In the genomic region with DNA sequence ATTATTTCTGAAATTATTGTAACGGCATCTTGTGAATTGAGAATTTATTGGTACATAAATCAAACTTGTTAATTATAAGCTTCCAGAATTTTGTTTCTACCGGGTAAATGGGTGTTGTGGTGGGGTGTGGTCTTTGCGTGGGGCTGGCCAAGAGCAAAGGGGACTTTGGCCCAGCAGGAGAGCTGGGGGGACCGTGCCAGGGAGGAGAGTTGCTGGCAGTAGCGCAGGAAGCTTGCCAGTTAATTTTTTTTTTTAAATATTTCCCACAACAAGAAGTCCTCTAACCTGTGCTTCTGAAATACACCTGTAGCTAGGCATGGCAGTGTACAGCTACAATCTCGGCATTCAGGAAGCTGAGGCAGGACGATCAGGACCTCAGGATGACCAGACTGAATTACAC, we compare ENCODE assay signal across 22 mouse cellular contexts. TPM values are rescaled to one million over a fixed set of nuclear protein-coding genes. Genes with fewer than 3 reads are reported as not detected.
DNase-seq lines count a peak whose midpoint lies in the region; ATAC-seq and TF ChIP-seq lines count a peak whose summit lies in the region.
"Had no signal": no experiment of that assay in that cellular context is flagged by ENCODE, and none has a peak within 500 bp of the region (broad histone marks: within the 10 kb centered on the region; RNA-seq: fewer than 3 reads in every experiment).

No protein-coding gene starts in this region.

- no peaks in the 10 kb centered on the region for H3K79me2 ChIP-seq in heart, adult 2 months (replicated peaks; ENCODE audit: control insufficient read depth, insufficient read depth, low read length)

- no peaks in the 10 kb centered on the region for H3K27me3 ChIP-seq in heart, adult 2 months (ENCODE audit: control insufficient read depth, insufficient read depth, low read length)
- no peaks in the 10 kb centered on the region for H3K27me3 ChIP-seq in kidney, embryonic 15.5 days
- H3K27me3 ChIP-seq in midbrain, postnatal 0 days (ENCODE audit: insufficient read depth, low read length): no peaks in the 10 kb centered on the region
- H3K27me3 ChIP-seq: forebrain, embryonic 13.5 days; hindbrain, embryonic 13.5 days had no signal

- no peak overlapping the region for H3K4me2 ChIP-seq in kidney, embryonic 15.5 days
- no peak overlapping the region for H3K4me2 ChIP-seq in midbrain, postnatal 0 days (ENCODE audit: low read depth, low read length, poor library complexity, severe bottlenecking)
- H3K4me2 ChIP-seq: forebrain, embryonic 13.5 days; hindbrain, embryonic 13.5 days had no signal

- intact Hi-C loops in heart, adult 2 months (cut with DNase I): loop anchor here (10.0 kb wide), 1 partner anchor 164 kb away; a partner anchor contains a TSS

- 85% methylated on average over 7 of the region's 7 CpGs for WGBS in heart, adult 2 months
- WGBS in kidney, embryonic 15.5 days: 93% methylated on average over 7 of the region's 7 CpGs
- WGBS in midbrain, postnatal 0 days: 91% methylated on average over 7 of the region's 7 CpGs

- no peak for TF ChIP-seq EP300 in heart, adult 2 months (IDR thresholded peaks at IDR 0.05; ENCODE audit: insufficient read depth, low read depth, low read length)

- no peak overlapping the region for H3K9ac ChIP-seq in heart, adult 2 months (ENCODE audit: low read depth, low read length)
- no peak overlapping the region for H3K9ac ChIP-seq in kidney, embryonic 15.5 days
- H3K9ac ChIP-seq in midbrain, postnatal 0 days (replicated peaks; ENCODE audit: low read length, poor library complexity, severe bottlenecking): no peak overlapping the region
- H3K9ac ChIP-seq: forebrain, embryonic 13.5 days; forebrain, postnatal 0 days; hindbrain, embryonic 13.5 days had no signal

- DNase-seq in heart, adult 11 months: peak; percentile 41
- DNase-seq in heart, adult 2 months: no peak
- peak; percentile 66 to 71 for DNase-seq in kidney, adult 8-10 months
- peak; percentile 52 for DNase-seq in kidney, postnatal 14 days
- DNase-seq in testis, postnatal 14 days (ENCODE audit: low spot score): no peak
- DNase-seq in midbrain, postnatal 0 days (ENCODE audit: low spot score): no peak
- DNase-seq: adrenal gland, adult 8-10 months; adrenal gland, postnatal 36 days; B cell, adult 2 months; cerebellum, adult 2 months; cerebellum, postnatal 10 days; forebrain, postnatal 0 days; gastrocnemius, postnatal 14 days; heart, postnatal 10 days; heart, postnatal 4 days had no signal

- no peak for TF ChIP-seq CTCF in heart, adult 2 months (IDR thresholded peaks at IDR 0.05)
- no peak for TF ChIP-seq CTCF in midbrain, postnatal 0 days (IDR thresholded peaks at IDR 0.05)

- no peaks in the 10 kb centered on the region for H3K36me3 ChIP-seq in heart, adult 2 months (ENCODE audit: control insufficient read depth, insufficient read depth, low read length)
- no peaks in the 10 kb centered on the region for H3K36me3 ChIP-seq in kidney, embryonic 15.5 days
- no peaks in the 10 kb centered on the region for H3K36me3 ChIP-seq in midbrain, postnatal 0 days (ENCODE audit: insufficient read depth, low read length)
- H3K36me3 ChIP-seq: embryonic facial prominence, embryonic 10.5 days; heart, embryonic 10.5 days; hindbrain, embryonic 13.5 days had no signal

- TF ChIP-seq POLR2A in heart, adult 2 months (IDR thresholded peaks at IDR 0.05; ENCODE audit: insufficient read depth, low read depth, low read length): no peak

- no peak overlapping the region for H3K4me3 ChIP-seq in heart, adult 2 months
- H3K4me3 ChIP-seq in kidney, embryonic 15.5 days (replicated peaks): no peak overlapping the region
- no peak overlapping the region for H3K4me3 ChIP-seq in midbrain, postnatal 0 days (ENCODE audit: low read depth, low read length)
- H3K4me3 ChIP-seq: embryonic facial prominence, embryonic 10.5 days; forebrain, embryonic 13.5 days; heart, embryonic 10.5 days; hindbrain, embryonic 13.5 days had no signal

- no peak overlapping the region for H3K27ac ChIP-seq in heart, adult 2 months
- no peak overlapping the region for H3K27ac ChIP-seq in kidney, embryonic 15.5 days
- no peak overlapping the region for H3K27ac ChIP-seq in midbrain, postnatal 0 days (ENCODE audit: low read depth, low read length)
- H3K27ac ChIP-seq: embryonic facial prominence, embryonic 10.5 days; forebrain, embryonic 13.5 days; heart, embryonic 10.5 days; hindbrain, embryonic 13.5 days had no signal

- no peaks in the 10 kb centered on the region for H3K9me3 ChIP-seq in kidney, embryonic 15.5 days (replicated peaks)
- H3K9me3 ChIP-seq in midbrain, postnatal 0 days (ENCODE audit: low read length): no peaks in the 10 kb centered on the region
- H3K9me3 ChIP-seq: embryonic facial prominence, embryonic 10.5 days; forebrain, embryonic 13.5 days; G1E; heart, embryonic 10.5 days; hindbrain, embryonic 13.5 days had no signal

- H3K4me1 ChIP-seq in heart, adult 2 months (ENCODE audit: control insufficient read depth, insufficient read depth, low read length): no peaks in the 10 kb centered on the region
- H3K4me1 ChIP-seq in kidney, embryonic 15.5 days: peaks cover 13% of the 10 kb centered on the region
- H3K4me1 ChIP-seq in midbrain, postnatal 0 days (ENCODE audit: insufficient read depth, low read length): no peaks in the 10 kb centered on the region

- no peak for ATAC-seq in kidney, embryonic 15.5 days (replicated peaks; ENCODE audit: low FRiP score)
- no peak for ATAC-seq in midbrain, postnatal 0 days (ENCODE audit: low FRiP score)
- ATAC-seq: CD4-positive, CD25-positive, alpha-beta regulatory T cell, adult 4 months; forebrain, embryonic 13.5 days; forebrain, postnatal 0 days had no signal

RNA-seq across cellular contexts. Expression of a gene that starts 4.6 kb away (rescaled TPM):
- total RNA-seq in heart, adult 2 months (2021): 1 to 10 TPM; 4.8 to 5.5 TPM
- 3.3 and 3.8 TPM in 2 replicates for polyA plus RNA-seq in heart, adult 2 months (2012; rRNA removed)
- polyA plus RNA-seq in kidney, embryonic 15.5 days (2015; fragmentation: Nextera tagmentation; extraction: Ambion mirVana): 33.2 and 35.8 TPM in 2 replicates
- total RNA-seq in midbrain, postnatal 0 days (2014; rRNA removed): 10.6 and 18.1 TPM in 2 replicates
- 19.9 and 23.6 TPM in 2 replicates for polyA plus RNA-seq in midbrain, postnatal 0 days (2015; fragmentation: Nextera tagmentation; extraction: Ambion mirVana)

RNA-seq across cellular contexts. Expression of a gene that starts 4.9 kb away (rescaled TPM):
- 1 to 10 TPM; 4.3 to 4.6 TPM for total RNA-seq in heart, adult 2 months (2021)
- polyA plus RNA-seq in heart, adult 2 months (2012; rRNA removed): 3.2 and 3.5 TPM in 2 replicates
- 17.5 and 19.5 TPM in 2 replicates for polyA plus RNA-seq in kidney, embryonic 15.5 days (2015; fragmentation: Nextera tagmentation; extraction: Ambion mirVana)
- total RNA-seq in midbrain, postnatal 0 days (2014; rRNA removed): 7.7 TPM in 2 replicates
- polyA plus RNA-seq in midbrain, postnatal 0 days (2015; fragmentation: Nextera tagmentation; extraction: Ambion mirVana): 5.3 and 6.0 TPM in 2 replicates

Comparison
In these comparisons a context has a peak if more than half of its experiments do, and no peak if none do; other contexts are left out.
1. DNase-seq: peak in heart, adult 11 months (single experiment), kidney, adult 8-10 months (2 of 2) and kidney, postnatal 14 days (single experiment); none in heart, adult 2 months (0 of 2), testis, postnatal 14 days (single experiment) and midbrain, postnatal 0 days (single experiment).